Mouse (Mus musculus) kidney, embryonic 16.5 days (tissue): ENCODE measurements around the gene Smok3c. TPM values are rescaled to one million over a fixed set of nuclear protein-coding genes. Genes with fewer than 3 reads are reported as not detected.
"Not testable (repeated sequence)": the region's sequence is repeated elsewhere in the genome, so short reads cannot be mapped to it uniquely, and the experiment has no call there.

Experiments
- ATAC-seq: fragments of 200-750 bp; cut with Nextera tagmentation; 2 replicates; pipeline ENCODE4 v1.8.0; 2017; ENCODE audit warnings: moderate TSS enrichment; ENCODE audit not compliant: low FRiP score, low TSS enrichment
- H3K27ac ChIP-seq: fragments of 300-500 bp; sonication (generic); 2 replicates; pipeline ENCODE4 v1.5.1; 2014; ENCODE audit warnings: low read length
- H3K27me3 ChIP-seq: fragments of 300-500 bp; sonication (generic); 2 replicates; pipeline ENCODE4 v1.6.1; 2014; ENCODE audit warnings: low read length, control low read depth, mixed read lengths; ENCODE audit not compliant: insufficient read depth
- H3K36me3 ChIP-seq: fragments of 300-500 bp; sonication (generic); 2 replicates; pipeline ENCODE4 v1.6.1; 2014; ENCODE audit warnings: low read length, control low read depth, mixed read lengths; ENCODE audit not compliant: insufficient read depth
- H3K4me1 ChIP-seq: fragments of 300-500 bp; sonication (generic); 2 replicates; pipeline ENCODE4 v1.6.1; 2014; ENCODE audit warnings: low read length, control low read depth, mixed read lengths; ENCODE audit not compliant: insufficient read depth
- H3K4me2 ChIP-seq: fragments of 300-500 bp; sonication (generic); replicated peaks from 2 replicates; pipeline ENCODE4 v1.6.1; 2014; ENCODE audit warnings: low read depth, low read length
- H3K4me3 ChIP-seq: fragments of 300-500 bp; sonication (generic); 2 replicates; pipeline ENCODE4 v1.5.1; 2014; ENCODE audit warnings: mild to moderate bottlenecking, low read length
- H3K9ac ChIP-seq: fragments of 300-500 bp; sonication (generic); replicated peaks from 2 replicates; pipeline ENCODE4 v1.6.1; 2014; ENCODE audit warnings: low read length
- H3K9me3 ChIP-seq: fragments of 300-500 bp; sonication (generic); 2 replicates; pipeline ENCODE4 v1.6.1; 2016; ENCODE audit warnings: low read length, control low read depth
- WGBS: fragments of 180-500 bp; shearing (Covaris S2); extraction: QIAGEN DNeasy Blood & Tissue Kit; methylation state at CpG from one replicate; pipeline ENCODE4 v1.1.7; 2014; 5-methylcytosine and 5-hydroxymethylcytosine counted together
- polyA plus RNA-seq: library from polyadenylated mRNA; unstranded; fragments of >200 nt; fragmentation: Nextera tagmentation; extraction: Ambion mirVana; gene quantifications from 2 replicates; pipeline ENCODE4 v1.2.1, GENCODE M21; 2015

Gene Smok3c
- polyA plus RNA-seq, 1 experiment from 2014 or later, result not detected

DNA sequence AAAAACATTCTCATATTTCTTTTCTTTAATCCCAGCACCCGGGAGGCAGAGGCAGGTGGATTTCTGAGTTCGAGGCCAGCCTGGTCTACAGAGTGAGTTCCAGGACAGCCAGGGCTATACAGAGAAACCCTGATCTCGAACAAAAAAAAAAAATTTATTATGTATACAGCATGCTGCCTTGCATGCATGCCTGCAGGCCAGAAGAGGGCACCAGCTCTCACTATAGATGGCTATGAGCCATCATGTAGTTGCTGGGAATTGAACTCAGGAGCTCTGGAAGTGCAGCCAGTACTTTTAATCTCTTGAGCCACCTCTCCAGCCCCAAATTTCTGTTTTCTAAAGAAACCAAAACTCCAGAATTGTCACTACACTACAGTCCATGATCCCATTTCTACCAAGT lies 37.3 kb downstream of the Smok3c start:
- Histone ChIP-seq H3K27ac (peak overlapping the region; percentile 83; the same call in 1 of the 2 replicates), H3K36me3 (peaks cover 25% of the 10 kb centered on the region)

DNA sequence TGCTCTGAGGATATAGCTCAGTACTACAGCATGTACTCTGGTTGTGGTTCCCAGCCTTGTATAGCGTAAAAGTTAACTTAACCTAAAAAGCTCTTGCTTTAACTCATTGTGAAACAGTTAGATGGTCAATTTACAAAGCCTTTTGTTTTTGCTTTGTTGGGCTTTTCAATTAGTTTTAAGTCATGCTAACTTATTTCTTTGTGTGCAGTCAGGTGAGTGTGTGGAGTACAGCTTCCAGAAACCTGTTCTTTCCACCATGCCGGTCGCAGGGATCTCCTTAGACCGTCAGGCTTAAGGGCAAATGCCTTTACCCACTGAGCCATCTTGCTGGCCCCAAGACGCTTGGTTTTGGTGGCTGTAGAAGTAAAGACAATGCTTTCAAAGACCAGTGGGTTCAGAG lies 37.7 kb downstream of the Smok3c start:
- no peak overlapping the region for H3K4me2 ChIP-seq
- H3K27ac ChIP-seq, result no peak overlapping the region
- no peak overlapping the region for H3K4me3 ChIP-seq
- no peak overlapping the region for H3K9ac ChIP-seq
- no peaks in the 10 kb centered on the region for H3K27me3 ChIP-seq
- peaks cover 22% of the 10 kb centered on the region for H3K4me1 ChIP-seq
- peaks cover 27% of the 10 kb centered on the region for H3K36me3 ChIP-seq
- H3K9me3 ChIP-seq, result no peaks in the 10 kb centered on the region
- no peak for ATAC-seq
- WGBS, result 94% methylated on average over 5 of the region's 5 CpGs

More for the DNA sequence above, 37.3 kb downstream of the Smok3c start:
- ATAC-seq, result no peak
- Histone ChIP-seq H3K4me2 (peak overlapping the region; percentile 21; the same call in 1 of the 2 replicates), H3K9me3 (no peaks in the 10 kb centered on the region), H3K9ac (no peak overlapping the region), H3K27me3 (no peaks in the 10 kb centered on the region), H3K4me1 (peaks cover 22% of the 10 kb centered on the region), H3K4me3 (no peak overlapping the region)
- WGBS, result 79% methylated on average over 3 of the region's 3 CpGs

DNA sequence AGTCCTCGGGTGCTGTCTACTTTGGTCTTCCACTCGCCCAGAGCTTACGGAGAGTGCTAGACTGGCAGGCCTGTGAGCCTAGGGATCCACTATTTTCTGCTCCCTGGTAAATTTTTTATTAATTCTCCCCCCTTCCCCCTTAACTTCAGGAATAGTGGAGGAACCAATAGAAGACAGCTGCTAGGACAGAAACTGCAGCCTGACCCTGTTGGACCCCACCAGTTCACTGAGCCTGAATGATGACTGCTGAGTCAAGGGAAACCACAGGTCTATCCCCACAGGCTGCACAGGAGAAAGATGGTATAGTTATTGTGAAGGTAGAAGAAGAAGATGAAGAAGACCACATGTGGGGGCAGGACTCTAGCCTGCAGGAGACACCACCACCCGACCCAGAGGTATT lies 39.8 kb downstream of the Smok3c start:
- peaks cover 7% of the 10 kb centered on the region for H3K4me1 ChIP-seq
- H3K4me3 ChIP-seq, result no peak overlapping the region
- H3K4me2 ChIP-seq, result no peak overlapping the region
- ATAC-seq, result no peak
- no peak overlapping the region for H3K27ac ChIP-seq
- peaks cover 46% of the 10 kb centered on the region for H3K36me3 ChIP-seq
- 87% methylated on average over 4 of the region's 4 CpGs for WGBS
- H3K9me3 ChIP-seq, result no peaks in the 10 kb centered on the region
- H3K9ac ChIP-seq, result no peak overlapping the region
- H3K27me3 ChIP-seq, result no peaks in the 10 kb centered on the region

DNA sequence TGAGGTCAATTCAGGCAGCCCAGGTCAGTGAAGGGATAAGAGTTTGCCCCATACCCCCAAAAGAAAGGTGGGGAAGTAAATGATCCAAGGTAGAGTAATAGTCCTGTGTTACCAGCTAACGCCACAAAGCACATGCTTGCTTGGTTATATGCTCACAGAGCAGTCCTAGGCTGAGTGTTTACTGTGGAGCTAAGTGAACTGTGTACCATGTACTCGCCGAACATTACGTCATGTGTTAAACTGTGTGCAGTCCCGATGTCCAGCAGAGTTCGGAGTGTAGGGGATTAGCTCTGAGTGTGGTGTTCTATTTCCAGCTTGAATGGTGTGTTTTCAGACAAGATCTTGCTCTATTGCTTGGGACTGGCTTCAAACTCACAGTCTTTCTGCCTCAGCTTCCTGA lies 41.5 kb downstream of the Smok3c start:
- Histone ChIP-seq H3K27ac (no peak overlapping the region), H3K9ac (no peak overlapping the region), H3K4me3 (no peak overlapping the region), H3K9me3 (no peaks in the 10 kb centered on the region), H3K4me1 (no peaks in the 10 kb centered on the region), H3K27me3 (no peaks in the 10 kb centered on the region), H3K36me3 (peaks cover 63% of the 10 kb centered on the region), H3K4me2 (no peak overlapping the region)
- no peak for ATAC-seq
- WGBS, result 95% methylated on average over 6 of the region's 6 CpGs

DNA sequence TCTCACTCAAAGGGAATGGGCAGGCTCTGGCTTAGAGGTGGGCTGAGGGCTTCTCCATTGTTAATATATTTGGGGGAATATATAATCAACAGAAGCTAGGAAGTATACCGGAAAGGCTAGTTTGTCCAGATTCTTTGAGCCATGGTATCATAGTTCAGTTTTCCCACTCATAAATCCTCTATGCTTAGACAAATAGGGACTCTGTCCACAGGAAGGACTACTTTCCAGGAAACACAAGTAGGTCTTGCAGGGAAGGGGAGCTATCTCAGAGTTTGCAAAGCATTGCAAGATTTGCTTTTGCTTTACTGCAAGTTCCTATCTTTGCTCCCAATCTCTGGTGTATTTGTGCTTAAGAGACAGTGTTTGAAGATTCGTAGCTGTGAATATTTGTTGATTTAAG lies 52.0 kb downstream of the Smok3c start:
- Histone ChIP-seq H3K4me3 (no peak overlapping the region), H3K36me3 (peaks cover 43% of the 10 kb centered on the region), H3K27ac (no peak overlapping the region), H3K4me2 (no peak overlapping the region), H3K27me3 (no peaks in the 10 kb centered on the region), H3K4me1 (no peaks in the 10 kb centered on the region), H3K9ac (no peak overlapping the region), H3K9me3 (no peaks in the 10 kb centered on the region)
- ATAC-seq, result no peak
- 54% methylated on average over 2 of the region's 2 CpGs for WGBS

DNA sequence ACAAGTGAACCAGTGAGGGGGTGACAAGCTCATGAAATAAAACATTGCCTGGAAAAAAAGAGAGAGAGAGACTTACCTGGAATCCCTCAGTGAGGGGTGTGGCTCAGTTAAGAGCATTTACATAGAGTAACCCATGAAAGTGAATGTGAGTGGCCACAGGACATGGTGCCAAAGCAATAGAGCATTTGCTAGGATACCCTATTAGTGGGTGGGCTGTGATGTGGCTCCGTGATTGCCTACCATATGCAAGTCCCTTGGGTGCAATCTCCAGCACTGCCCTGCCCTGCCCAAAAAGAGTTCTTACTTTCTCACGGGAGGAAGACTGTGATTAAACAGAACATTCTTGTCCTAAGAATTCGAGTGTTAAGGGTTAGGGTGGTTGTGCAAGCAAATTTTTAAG lies 54.1 kb downstream of the Smok3c start:
- no peaks in the 10 kb centered on the region for H3K9me3 ChIP-seq
- no peaks in the 10 kb centered on the region for H3K4me1 ChIP-seq
- no peak overlapping the region for H3K9ac ChIP-seq
- H3K36me3 ChIP-seq, result peaks cover 21% of the 10 kb centered on the region
- 76% methylated on average over 3 of the region's 3 CpGs for WGBS
- no peak overlapping the region for H3K4me2 ChIP-seq
- no peak overlapping the region for H3K27ac ChIP-seq
- no peaks in the 10 kb centered on the region for H3K27me3 ChIP-seq
- H3K4me3 ChIP-seq, result no peak overlapping the region
- ATAC-seq, result no peak

DNA sequence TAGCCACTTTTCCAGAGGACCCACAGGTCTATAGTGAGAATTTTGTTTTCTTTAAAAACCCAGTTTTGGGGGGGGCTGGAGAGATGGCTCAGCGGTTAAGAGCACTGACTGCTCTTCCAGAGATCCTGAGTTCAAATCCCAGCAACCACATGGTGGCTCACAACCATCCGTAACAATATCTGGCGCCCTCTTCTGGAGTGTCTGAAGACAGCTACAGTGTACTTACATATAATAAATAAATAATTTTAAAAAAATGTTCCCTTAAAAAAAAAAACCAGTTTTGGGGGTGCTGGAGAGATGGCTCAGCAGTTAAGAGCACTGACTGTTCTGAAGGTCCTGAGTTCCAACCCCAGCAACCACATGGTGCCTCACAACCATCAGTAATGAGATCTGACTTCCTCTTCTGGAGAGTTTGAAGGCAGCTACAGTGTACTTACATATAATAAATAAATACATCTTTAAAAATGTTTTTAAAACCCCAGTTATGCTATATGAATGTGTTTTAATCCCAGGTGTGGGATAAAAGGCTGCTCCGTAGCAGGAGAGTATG lies 56.9 kb downstream of the Smok3c start:
- not testable (repeated sequence) for H3K4me3 ChIP-seq, ATAC-seq, H3K9me3 ChIP-seq, H3K27me3 ChIP-seq, H3K27ac ChIP-seq, H3K9ac ChIP-seq, H3K4me1 ChIP-seq, H3K36me3 ChIP-seq, H3K4me2 ChIP-seq
- 66% methylated on average over 4 of the region's 4 CpGs for WGBS

Other genes with a start within 250 kb of the Smok3c start
- gene Pilra, start 216.9 kb upstream of the Smok3c start, polyA plus RNA-seq, result 0.67 and 2.0 TPM in 2 replicates
- 0.47 TPM in 1 of 2 replicates, not detected in the other for gene Pilrb1, start 195.1 kb upstream of the Smok3c start, polyA plus RNA-seq
- gene Pilrb2, start 181.4 kb upstream of the Smok3c start, polyA plus RNA-seq, result 0.40 and 1.0 TPM in 2 replicates
- gene Cyp3a13, start 131.6 kb upstream of the Smok3c start, polyA plus RNA-seq, result 0.09 TPM in 1 of 2 replicates, not detected in the other
- gene Gjc3, start 90.1 kb upstream of the Smok3c start, polyA plus RNA-seq, result 0.04 TPM in 1 of 2 replicates, not detected in the other
- gene Azgp1, start 71.7 kb upstream of the Smok3c start, polyA plus RNA-seq, result not detected in 2 replicates
- not detected in 2 replicates for gene Smok3a, start 31.9 kb upstream of the Smok3c start, polyA plus RNA-seq
- gene Smok3b, start 31.8 kb upstream of the Smok3c start, polyA plus RNA-seq, result not detected in 2 replicates
- 22.7 and 25.7 TPM in 2 replicates for gene Zkscan1, start 31.9 kb downstream of the Smok3c start, polyA plus RNA-seq
- gene Zscan21, start 63.7 kb downstream of the Smok3c start, polyA plus RNA-seq, result 73.4 and 76.4 TPM in 2 replicates
- gene Zfp113, start 102.5 kb downstream of the Smok3c start, polyA plus RNA-seq, result 22.1 and 29.5 TPM in 2 replicates
- gene Cops6, start 107.9 kb downstream of the Smok3c start, polyA plus RNA-seq, result 348 and 375 TPM in 2 replicates
- 26.1 and 29.5 TPM in 2 replicates for gene Ap4m1, start 118.8 kb downstream of the Smok3c start, polyA plus RNA-seq
- gene Mcm7, start 119.2 kb downstream of the Smok3c start, polyA plus RNA-seq, result 223 and 230 TPM in 2 replicates
- gene Taf6, start 134.3 kb downstream of the Smok3c start, polyA plus RNA-seq, result 104 and 109 TPM in 2 replicates
- gene Cnpy4, start 134.3 kb downstream of the Smok3c start, polyA plus RNA-seq, result 64.7 and 67.0 TPM in 2 replicates
- 9.6 and 11.2 TPM in 2 replicates for gene Mblac1, start 141.1 kb downstream of the Smok3c start, polyA plus RNA-seq
- 0.06 TPM in 2 replicates for gene Nxpe5, start 172.7 kb downstream of the Smok3c start, polyA plus RNA-seq
- gene Lamtor4, start 202.3 kb downstream of the Smok3c start, polyA plus RNA-seq, result 61.2 and 70.0 TPM in 2 replicates
- 5.0 and 6.6 TPM in 2 replicates for gene BC037034, start 210.8 kb downstream of the Smok3c start, polyA plus RNA-seq
- 2.3 and 2.7 TPM in 2 replicates for gene Gal3st4, start 219.6 kb downstream of the Smok3c start, polyA plus RNA-seq
- 0.15 and 0.28 TPM in 2 replicates for gene Gm43720, start 226.8 kb downstream of the Smok3c start, polyA plus RNA-seq
- 31.2 and 32.8 TPM in 2 replicates for gene Gpc2, start 226.8 kb downstream of the Smok3c start, polyA plus RNA-seq
- 4.3 TPM in 2 replicates for gene Stag3, start 227.0 kb downstream of the Smok3c start, polyA plus RNA-seq